Mouse (Mus musculus) cerebellum, adult 2 months (tissue): ENCODE results near the gene Arfgap2.

Experiments
- CTCF ChIP-seq: fragments of 200-500 bp; IDR thresholded peaks from 2 replicates; pipeline ENCODE4 v1.5.1; 2011; ENCODE audit warnings: low read depth, mild to moderate bottlenecking, control low read depth, low read length, moderate library complexity, borderline replicate concordance; ENCODE audit not compliant: insufficient read depth
- POLR2A ChIP-seq: fragments of 200-500 bp; IDR thresholded peaks from 2 replicates; pipeline ENCODE4 v1.6.1; 2011; ENCODE audit warnings: low read length, control low read depth, borderline replicate concordance; ENCODE audit not compliant: insufficient read depth

DNA sequence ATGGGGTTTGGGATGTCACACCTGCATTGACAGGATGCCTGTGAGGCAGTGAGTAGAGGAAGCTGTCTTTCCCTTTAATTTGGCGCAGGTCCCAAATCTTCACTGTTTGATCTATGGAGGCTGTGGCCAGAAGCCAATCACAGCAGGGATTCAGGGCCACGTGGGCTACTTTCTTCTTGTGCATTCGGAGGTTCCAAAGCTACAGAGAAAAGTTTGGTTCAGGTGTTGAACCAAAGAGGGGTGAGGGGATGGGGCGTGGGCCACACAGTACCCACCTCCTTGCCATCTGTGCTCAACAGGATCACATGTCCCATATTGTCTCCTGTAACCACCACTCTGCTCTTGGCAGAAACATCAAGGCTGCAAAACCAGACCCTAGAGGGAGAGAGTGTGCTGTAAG is 47.7 kb upstream of the Arfgap2 start:
- TF ChIP-seq CTCF (no peak), POLR2A (no peak)
